Mouse (Mus musculus) megakaryocyte, embryonic 14.5 days (primary cell): ENCODE measurements around the gene Ecpas. TPM values are rescaled to one million over a fixed set of nuclear protein-coding genes. Genes with fewer than 3 reads are reported as not detected.

ENCODE experiments used
- H3K27me3 ChIP-seq: replicated peaks from 2 replicates; pipeline ENCODE3; 2012; ENCODE audit warnings: inconsistent platforms
- H3K36me3 ChIP-seq: replicated peaks from 2 replicates; pipeline ENCODE3; 2012; ENCODE audit warnings: low read length, inconsistent platforms, mixed read lengths
- H3K4me1 ChIP-seq: 2 replicates; pipeline ENCODE4 v1.6.1; 2012; ENCODE audit warnings: inconsistent platforms
- H3K4me3 ChIP-seq: replicated peaks from 2 replicates; pipeline ENCODE3; 2012; ENCODE audit warnings: moderate library complexity, mild to moderate bottlenecking, inconsistent platforms
- H3K9me3 ChIP-seq: 2 replicates; pipeline ENCODE4 v1.6.1; 2012; ENCODE audit warnings: inconsistent platforms
- FLI1 ChIP-seq: IDR thresholded peaks from 2 replicates; pipeline ENCODE4 v1.6.1; 2012; ENCODE audit warnings: low read length, inconsistent platforms, mixed read lengths
- GATA1 ChIP-seq: IDR thresholded peaks from 3 replicates; pipeline ENCODE4 v1.6.1; 2012; ENCODE audit warnings: mixed read lengths, low read length, inconsistent platforms, borderline replicate concordance
- polyA plus RNA-seq: library from polyadenylated mRNA; stranded (reverse); fragments of >175 nt; gene quantifications from 2 replicates; pipeline ENCODE4 v1.2.3, GENCODE M21; 2012; ENCODE audit warnings: low replicate concordance; ENCODE audit not compliant: insufficient read depth

Ecpas gene
- 4.9 and 12.6 TPM in 2 replicates for polyA plus RNA-seq

DNA sequence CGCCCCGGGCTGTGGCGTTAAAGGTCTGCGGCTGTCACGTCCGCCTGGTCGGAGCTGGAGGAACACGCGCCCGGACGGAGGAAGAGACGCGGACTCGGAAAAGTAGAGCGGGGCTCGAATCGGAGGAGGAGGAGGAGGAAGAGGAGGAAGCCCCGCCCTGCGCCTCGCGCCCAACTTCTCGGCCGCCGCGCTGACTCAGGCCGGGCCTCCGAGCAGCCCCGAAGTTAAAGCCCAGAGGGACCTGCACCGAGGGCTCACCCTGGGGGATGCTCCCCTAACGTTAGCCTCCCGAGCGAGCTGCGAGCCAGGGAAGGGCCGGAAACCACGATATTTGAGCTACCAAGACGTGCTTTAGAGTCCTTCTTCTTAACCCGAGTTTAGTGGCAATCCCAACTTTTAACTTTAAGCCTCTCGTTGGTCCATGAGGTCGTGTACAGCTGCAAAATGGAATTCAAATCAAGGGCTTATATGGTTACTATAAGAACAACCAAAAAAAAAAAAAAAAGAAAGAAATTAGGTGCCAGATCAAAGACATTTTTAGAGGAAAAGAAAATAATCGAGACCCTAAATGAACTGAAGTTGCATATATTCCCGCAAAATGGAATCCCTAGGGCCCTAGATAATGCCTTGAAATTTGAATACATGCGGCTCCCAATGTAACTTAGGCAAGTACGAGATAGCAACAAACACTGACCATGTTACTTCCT lies at the start of gene Ecpas:
Gene Ecpas (minus strand): TSS at position 121 of the 707 bp plus-strand sequence.
- TF ChIP-seq FLI1 = no peak
- TF ChIP-seq GATA1 = no peak
- Histone ChIP-seq H3K4me3 (peak within 1 kb of the TSS; percentile 93), H3K27me3 (no peaks in the 10 kb centered on the region), H3K4me1 (peaks cover 46% of the 10 kb centered on the region), H3K9me3 (no peaks in the 10 kb centered on the region), H3K36me3 (no peaks in the 10 kb centered on the region)

DNA sequence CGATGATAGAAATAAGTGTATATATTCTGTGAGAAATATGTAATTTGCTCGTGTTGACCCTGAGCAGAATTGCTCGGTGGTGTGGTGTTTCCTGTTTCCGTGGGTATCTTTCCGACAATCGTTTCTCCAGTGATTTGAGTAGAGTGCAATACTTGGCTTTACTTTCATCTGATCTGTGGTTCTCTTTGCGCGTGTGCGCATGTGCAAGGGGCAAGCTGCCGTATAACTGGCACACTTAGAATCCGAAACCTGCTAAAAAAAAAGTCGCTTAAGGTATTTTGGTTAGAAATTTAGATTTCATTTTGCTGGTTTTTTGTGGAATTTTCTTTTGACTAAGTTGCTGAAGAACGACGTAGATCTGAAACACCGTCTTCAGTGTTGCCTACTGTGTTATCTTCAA lies 49.2 kb upstream of the Ecpas start:
- peaks cover 1% of the 10 kb centered on the region for H3K4me1 ChIP-seq
- peaks cover 11% of the 10 kb centered on the region for H3K27me3 ChIP-seq
- no peak overlapping the region for H3K4me3 ChIP-seq
- H3K36me3 ChIP-seq = no peaks in the 10 kb centered on the region
- no peaks in the 10 kb centered on the region for H3K9me3 ChIP-seq
- TF ChIP-seq GATA1 (no peak), FLI1 (no peak)

DNA sequence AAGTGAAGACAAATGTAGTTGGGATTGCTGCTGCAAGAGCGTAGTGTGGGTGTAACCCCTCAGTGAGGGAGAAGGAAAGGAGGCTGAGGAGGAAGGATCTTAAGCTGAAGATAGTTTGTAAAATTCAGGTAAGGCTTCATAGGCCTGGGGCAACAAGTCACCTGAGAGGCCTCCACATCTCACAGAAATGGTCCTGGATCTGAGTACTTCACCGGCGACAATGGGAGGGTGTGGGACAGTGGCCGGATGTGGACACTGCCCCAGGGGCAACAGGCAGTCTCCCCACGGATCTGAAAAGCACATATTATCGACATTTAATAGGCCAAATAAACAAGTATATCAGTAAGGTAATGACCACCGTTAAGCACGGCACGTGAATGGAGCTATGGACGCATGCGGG lies 40.1 kb upstream of the Ecpas start:
- no peaks in the 10 kb centered on the region for H3K36me3 ChIP-seq

DNA sequence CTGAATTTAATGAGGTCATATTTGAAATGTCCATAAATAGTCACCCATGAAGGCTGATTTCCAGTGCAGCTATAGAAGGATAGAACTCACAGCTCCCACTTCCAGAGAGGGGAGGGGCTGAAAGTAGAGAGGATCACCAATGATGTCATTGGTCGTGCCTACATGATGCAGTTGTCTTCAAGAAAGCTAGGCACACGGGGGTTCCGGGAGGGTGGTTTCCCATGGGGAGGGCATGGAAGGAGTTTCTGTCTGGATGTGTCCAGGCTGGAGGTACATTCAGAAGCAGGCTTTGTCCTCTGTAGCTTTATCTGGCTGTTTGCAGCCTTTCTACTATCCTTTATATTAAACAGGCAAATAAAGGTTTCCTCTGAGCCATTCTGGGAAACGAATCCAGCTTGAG lies 35.8 kb upstream of the Ecpas start:
- H3K4me3 ChIP-seq = no peak overlapping the region
- TF ChIP-seq GATA1 (no peak), FLI1 (no peak)
- no peaks in the 10 kb centered on the region for H3K9me3 ChIP-seq
- no peaks in the 10 kb centered on the region for H3K36me3 ChIP-seq
- H3K27me3 ChIP-seq = peaks cover 26% of the 10 kb centered on the region
- H3K4me1 ChIP-seq = peaks cover 9% of the 10 kb centered on the region

More for the DNA sequence above, 40.1 kb upstream of the Ecpas start:
- peaks cover 2% of the 10 kb centered on the region for H3K27me3 ChIP-seq
- no peaks in the 10 kb centered on the region for H3K4me1 ChIP-seq
- H3K4me3 ChIP-seq = no peak overlapping the region
- TF ChIP-seq FLI1 (no peak), GATA1 (no peak)
- H3K9me3 ChIP-seq = no peaks in the 10 kb centered on the region

DNA sequence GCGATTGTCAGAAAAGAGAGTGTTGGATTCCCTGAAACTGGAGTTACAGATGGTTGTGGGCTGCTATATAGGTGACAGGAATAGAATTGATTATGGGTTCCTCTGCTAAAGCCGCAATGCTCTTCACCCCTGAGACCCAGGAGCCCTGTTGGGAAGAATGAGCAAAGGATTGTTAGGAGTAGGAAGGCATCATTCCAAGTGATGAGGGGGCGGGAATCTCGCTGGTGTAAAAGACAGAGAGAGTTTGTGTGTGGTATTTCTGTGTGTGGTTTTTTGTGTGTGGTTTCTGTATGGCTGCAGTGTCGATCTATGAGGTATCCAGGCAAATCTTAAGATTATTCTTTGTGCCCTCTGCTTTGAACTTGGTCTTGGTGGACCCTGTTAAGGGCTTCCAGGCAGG lies 32.1 kb upstream of the Ecpas start:
- no peak overlapping the region for H3K4me3 ChIP-seq
- TF ChIP-seq FLI1 (no peak), GATA1 (no peak)
- H3K36me3 ChIP-seq = no peaks in the 10 kb centered on the region
- H3K9me3 ChIP-seq = no peaks in the 10 kb centered on the region
- H3K4me1 ChIP-seq = peaks cover 18% of the 10 kb centered on the region
- H3K27me3 ChIP-seq = peaks cover 45% of the 10 kb centered on the region

DNA sequence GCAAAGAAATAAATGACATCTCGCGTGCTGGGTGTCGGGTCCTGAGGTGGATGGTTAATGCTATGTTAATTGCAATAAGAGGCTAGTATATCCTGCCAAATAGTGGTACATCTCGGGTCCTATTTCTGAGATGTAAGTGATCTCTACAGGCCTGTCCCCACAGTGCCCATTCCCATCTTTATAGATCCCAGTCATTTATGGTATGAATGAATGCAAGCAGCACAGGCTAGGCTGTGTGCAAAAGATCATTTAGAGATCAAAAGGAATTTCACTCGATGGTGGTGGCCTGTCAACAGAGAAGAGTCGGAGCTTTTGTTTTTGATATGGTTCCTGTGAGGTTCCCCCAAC lies 31.6 kb upstream of the Ecpas start:
- Histone ChIP-seq H3K36me3 (no peaks in the 10 kb centered on the region), H3K27me3 (peaks cover 46% of the 10 kb centered on the region), H3K4me3 (peak overlapping the region; percentile 94), H3K4me1 (peaks cover 18% of the 10 kb centered on the region), H3K9me3 (no peaks in the 10 kb centered on the region)
- TF ChIP-seq FLI1 (no peak), GATA1 (no peak)

DNA sequence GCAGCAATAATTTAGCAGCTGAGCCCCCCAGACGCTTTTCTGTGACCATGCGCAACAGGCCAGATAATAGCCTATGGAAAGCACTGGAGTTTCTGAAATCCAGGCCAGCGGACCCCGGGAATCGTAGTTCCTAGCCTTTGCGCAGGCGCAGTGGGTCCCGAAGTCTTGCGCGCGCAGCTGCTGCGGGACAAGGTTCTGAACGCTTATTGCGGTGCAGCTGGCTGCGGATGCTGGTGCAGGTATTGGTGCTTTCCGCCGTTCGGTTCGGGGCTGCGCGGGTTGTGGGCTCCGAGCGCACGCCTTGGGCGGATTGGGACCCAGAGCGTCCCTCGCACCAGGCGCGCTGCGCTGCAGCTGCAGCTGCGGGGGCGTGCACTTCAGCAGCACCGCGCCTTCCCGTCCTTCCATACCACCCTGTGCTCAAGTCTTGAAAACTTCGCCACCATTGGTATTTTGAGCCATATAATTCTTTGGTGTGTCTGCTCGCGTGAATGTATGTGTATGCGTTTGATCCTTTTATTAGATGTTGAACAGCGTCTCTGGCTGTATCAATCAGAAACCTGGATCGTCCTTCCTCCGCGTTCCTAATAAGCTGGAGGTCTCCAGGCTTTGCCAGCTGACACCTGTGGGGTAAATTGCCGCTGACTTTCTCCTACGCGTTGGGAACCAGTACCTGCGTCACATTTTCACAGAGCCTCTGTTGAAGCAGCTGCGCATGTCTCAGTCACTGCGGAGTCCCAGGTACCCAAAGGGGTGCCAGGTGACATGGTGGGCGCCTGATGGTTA lies 31.1 kb upstream of the Ecpas start, which contains the start of gene Zkscan16:
Gene Zkscan16 (plus strand): TSS at position 209 of the 786 bp plus-strand sequence.
- peaks cover 18% of the 10 kb centered on the region for H3K4me1 ChIP-seq
- no peak for TF ChIP-seq FLI1
- no peak for TF ChIP-seq GATA1
- H3K9me3 ChIP-seq = no peaks in the 10 kb centered on the region
- H3K4me3 ChIP-seq = peak within 1 kb of the TSS; percentile 94
- no peaks in the 10 kb centered on the region for H3K36me3 ChIP-seq
- peaks cover 46% of the 10 kb centered on the region for H3K27me3 ChIP-seq

DNA sequence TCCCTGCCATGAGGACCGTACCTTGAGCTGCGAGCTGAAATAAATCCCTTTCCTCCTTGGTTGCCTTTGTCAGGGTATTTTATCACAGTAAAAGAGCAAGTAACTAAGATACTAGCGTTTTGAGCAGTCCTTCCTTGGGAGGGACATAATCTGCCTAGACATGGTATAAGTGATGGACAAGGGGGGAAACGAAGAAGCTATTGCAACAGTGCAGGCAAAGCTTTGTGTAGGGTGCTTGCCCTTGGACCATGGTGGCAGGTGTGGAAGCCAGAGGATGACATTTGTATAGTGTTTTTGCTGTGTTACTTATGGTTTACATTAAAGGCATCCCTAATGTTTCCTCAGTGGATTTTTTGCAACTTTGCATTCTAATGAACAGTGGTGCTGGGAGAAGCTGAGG lies 30.4 kb upstream of the Ecpas start:
- no peak for TF ChIP-seq FLI1
- no peak for TF ChIP-seq GATA1
- Histone ChIP-seq H3K27me3 (peaks cover 45% of the 10 kb centered on the region), H3K9me3 (no peaks in the 10 kb centered on the region), H3K36me3 (no peaks in the 10 kb centered on the region), H3K4me1 (peaks cover 18% of the 10 kb centered on the region), H3K4me3 (peak overlapping the region; percentile 94)

DNA sequence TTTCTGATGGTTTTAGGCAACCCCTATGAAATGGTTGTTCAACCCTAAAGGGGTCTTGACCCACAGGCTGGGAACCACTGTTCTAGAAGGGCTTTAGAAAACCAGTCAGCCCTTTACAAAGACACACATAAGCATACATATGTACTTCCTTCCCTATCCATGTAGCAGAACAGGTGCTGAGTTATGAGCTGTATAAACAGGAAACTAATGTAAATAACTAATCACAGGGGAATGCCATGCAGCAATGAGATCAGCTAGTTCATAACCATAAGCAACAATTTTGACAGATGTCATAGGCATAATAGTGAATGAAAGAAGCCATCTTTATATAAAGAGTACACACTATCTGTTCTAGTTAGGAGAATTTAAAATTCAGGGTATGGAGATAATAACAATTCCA lies 29.1 kb upstream of the Ecpas start:
- no peaks in the 10 kb centered on the region for H3K36me3 ChIP-seq
- H3K9me3 ChIP-seq = no peaks in the 10 kb centered on the region
- peaks cover 49% of the 10 kb centered on the region for H3K27me3 ChIP-seq
- TF ChIP-seq FLI1 (no peak), GATA1 (no peak)
- H3K4me3 ChIP-seq = no peak overlapping the region
- H3K4me1 ChIP-seq = peaks cover 18% of the 10 kb centered on the region

DNA sequence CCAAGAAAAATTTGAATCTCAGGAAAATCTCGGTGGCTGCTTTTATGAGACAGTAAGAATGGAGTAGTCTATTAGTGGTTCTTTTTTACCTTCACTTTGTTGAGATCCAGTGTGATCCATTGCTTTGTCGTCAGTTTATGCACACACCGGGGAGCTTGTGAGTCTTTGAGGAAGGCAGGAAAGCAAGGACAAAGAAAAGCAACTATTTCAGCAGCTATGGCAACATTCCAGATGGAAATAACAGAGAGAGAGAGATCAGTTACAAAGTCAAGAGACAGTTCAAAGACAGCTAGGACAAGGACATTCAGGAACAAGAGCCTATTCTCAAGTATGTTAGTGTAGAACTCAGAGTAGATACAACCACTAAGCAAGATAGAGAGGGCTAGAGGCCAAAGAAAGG lies 23.3 kb upstream of the Ecpas start:
- no peaks in the 10 kb centered on the region for H3K9me3 ChIP-seq
- TF ChIP-seq FLI1 = no peak
- TF ChIP-seq GATA1 = no peak
- peaks cover 6% of the 10 kb centered on the region; the same call in 1 of the 2 replicates for H3K4me1 ChIP-seq
- no peaks in the 10 kb centered on the region for H3K36me3 ChIP-seq
- no peak overlapping the region for H3K4me3 ChIP-seq
- H3K27me3 ChIP-seq = peaks cover 31% of the 10 kb centered on the region
